Mouse (Mus musculus): ENCODE data around the gene Samd4. TPM values are rescaled to one million over a fixed set of nuclear protein-coding genes. Genes with fewer than 3 reads are reported as not detected.
A peak's percentile ranks its signal among the peaks of the same experiment; 100 is the strongest.

Samd4 gene
- polyA plus RNA-seq, 1 experiment from 2014 or later, result 5.8 TPM

GRCm38 (mm10) chr14:46982106-46982505 lies 99.5 kb downstream of the Samd4 start:
- Histone ChIP-seq H3K4me2 (no peak overlapping the region), H3K27me3 (no peaks in the 10 kb centered on the region), H3K4me1 (peaks cover 8% of the 10 kb centered on the region; the same call in 1 of the 2 replicates), H3K27ac (no peak overlapping the region), H3K4me3 (no peak overlapping the region), H3K9ac (no peak overlapping the region), H3K36me3 (ENCODE audit: poor library complexity, severe bottlenecking) (no peaks in the 10 kb centered on the region), H3K9me3 (replicated peaks) (no peaks in the 10 kb centered on the region)
- WGBS, result 66% methylated on average over 6 of the region's 6 CpGs
- ATAC-seq, result peak; percentile 50

GRCm38 (mm10) chr14:46984542-46985125 lies 102.0 kb downstream of the Samd4 start:
- no peak for ATAC-seq

GRCm38 (mm10) chr14:46989694-46990093 lies 107.0 kb downstream of the Samd4 start:
- 6% methylated on average over 4 of the region's 4 CpGs for WGBS
- H3K9me3 ChIP-seq (replicated peaks), result no peaks in the 10 kb centered on the region
- H3K4me3 ChIP-seq, result no peak overlapping the region
- H3K4me2 ChIP-seq, result peak overlapping the region; percentile 24
- no peaks in the 10 kb centered on the region for H3K27me3 ChIP-seq
- H3K27ac ChIP-seq, result peak overlapping the region; percentile 69
- no peaks in the 10 kb centered on the region for H3K36me3 ChIP-seq (ENCODE audit: poor library complexity, severe bottlenecking)
- peaks cover 23% of the 10 kb centered on the region for H3K4me1 ChIP-seq
- H3K9ac ChIP-seq, result no peak overlapping the region
- peak; percentile 93 for ATAC-seq

More at GRCm38 (mm10) chr14:46984542-46985125, 102.0 kb downstream of the Samd4 start:
- 51% methylated on average over 8 of the region's 8 CpGs for WGBS
- H3K9ac ChIP-seq, result no peak overlapping the region
- H3K4me1 ChIP-seq, result peaks cover 10% of the 10 kb centered on the region
- H3K4me2 ChIP-seq, result no peak overlapping the region
- no peaks in the 10 kb centered on the region for H3K9me3 ChIP-seq (replicated peaks)
- H3K36me3 ChIP-seq (ENCODE audit: poor library complexity, severe bottlenecking), result no peaks in the 10 kb centered on the region
- H3K27me3 ChIP-seq, result no peaks in the 10 kb centered on the region
- H3K4me3 ChIP-seq, result no peak overlapping the region
- H3K27ac ChIP-seq, result no peak overlapping the region

GRCm38 (mm10) chr14:46990450-46990849 lies 107.8 kb downstream of the Samd4 start:
- WGBS, result 75% methylated on average over 3 of the region's 3 CpGs
- H3K4me1 ChIP-seq, result peaks cover 23% of the 10 kb centered on the region
- ATAC-seq, result no peak

GRCm38 (mm10) chr14:46994704-46995103 lies 112.0 kb downstream of the Samd4 start:
- Histone ChIP-seq H3K27ac (no peak overlapping the region), H3K4me1 (peaks cover 24% of the 10 kb centered on the region), H3K27me3 (no peaks in the 10 kb centered on the region), H3K9me3 (replicated peaks) (no peaks in the 10 kb centered on the region), H3K4me2 (no peak overlapping the region), H3K36me3 (ENCODE audit: poor library complexity, severe bottlenecking) (no peaks in the 10 kb centered on the region), H3K4me3 (no peak overlapping the region), H3K9ac (no peak overlapping the region)
- ATAC-seq, result no peak
- 95% methylated on average over 7 of the region's 7 CpGs for whole genome bisulfite sequencing

More at GRCm38 (mm10) chr14:46990450-46990849, 107.8 kb downstream of the Samd4 start:
- Histone ChIP-seq H3K36me3 (ENCODE audit: poor library complexity, severe bottlenecking) (no peaks in the 10 kb centered on the region), H3K27ac (peak overlapping the region; percentile 69; the same call in 1 of the 2 replicates), H3K27me3 (no peaks in the 10 kb centered on the region), H3K4me2 (no peak overlapping the region), H3K9ac (no peak overlapping the region), H3K4me3 (no peak overlapping the region), H3K9me3 (replicated peaks) (no peaks in the 10 kb centered on the region)

- H3K36me3 ChIP-seq (ENCODE audit: poor library complexity, severe bottlenecking), result no peaks in the 10 kb centered on the region
- peaks cover 9% of the 10 kb centered on the region for H3K4me1 ChIP-seq
- no peak overlapping the region for H3K4me3 ChIP-seq
- WGBS, result 49% methylated on average over 9 of the region's 9 CpGs
- ATAC-seq, result peak; percentile 44
- no peak overlapping the region for H3K27ac ChIP-seq
- no peak overlapping the region for H3K4me2 ChIP-seq
- no peaks in the 10 kb centered on the region for H3K27me3 ChIP-seq
- no peaks in the 10 kb centered on the region for H3K9me3 ChIP-seq (replicated peaks)
- no peak overlapping the region for H3K9ac ChIP-seq
These were observed 116.8 kb downstream of the Samd4 start for GRCm38 (mm10) chr14:46999321-47000025.

- Histone ChIP-seq H3K4me2 (no peak overlapping the region), H3K27me3 (no peaks in the 10 kb centered on the region), H3K9ac (no peak overlapping the region), H3K36me3 (ENCODE audit: poor library complexity, severe bottlenecking) (no peaks in the 10 kb centered on the region), H3K9me3 (replicated peaks) (no peaks in the 10 kb centered on the region), H3K27ac (no peak overlapping the region), H3K4me1 (peaks cover 14% of the 10 kb centered on the region), H3K4me3 (no peak overlapping the region)
- WGBS, result 86% methylated on average over 10 of the region's 11 CpGs
- ATAC-seq, result no peak
These were observed 117.6 kb downstream of the Samd4 start for GRCm38 (mm10) chr14:47000096-47000736.

GRCm38 (mm10) chr14:47000786-47001761 lies 118.4 kb downstream of the Samd4 start:
- Histone ChIP-seq H3K9ac (no peak overlapping the region), H3K27me3 (no peaks in the 10 kb centered on the region), H3K4me2 (no peak overlapping the region), H3K27ac (no peak overlapping the region), H3K4me3 (no peak overlapping the region), H3K36me3 (ENCODE audit: poor library complexity, severe bottlenecking) (no peaks in the 10 kb centered on the region), H3K4me1 (peaks cover 14% of the 10 kb centered on the region), H3K9me3 (replicated peaks) (no peaks in the 10 kb centered on the region)
- 85% methylated on average over 24 of the region's 24 CpGs for WGBS
- peak; percentile 31; the same call in 1 of the 2 replicates for ATAC-seq

GRCm38 (mm10) chr14:47004161-47004560 lies 121.5 kb downstream of the Samd4 start:
- Histone ChIP-seq H3K4me1 (peaks cover 14% of the 10 kb centered on the region), H3K9ac (no peak overlapping the region), H3K27me3 (no peaks in the 10 kb centered on the region), H3K4me2 (no peak overlapping the region), H3K27ac (no peak overlapping the region), H3K9me3 (replicated peaks) (no peaks in the 10 kb centered on the region; the same call in 1 of the 2 replicates), H3K36me3 (ENCODE audit: poor library complexity, severe bottlenecking) (no peaks in the 10 kb centered on the region), H3K4me3 (no peak overlapping the region)
- no peak for ATAC-seq
- WGBS, result 30% methylated on average over 3 of the region's 3 CpGs

- H3K4me3 ChIP-seq, result no peak overlapping the region
- ATAC-seq, result peak; percentile 92
- H3K36me3 ChIP-seq (ENCODE audit: poor library complexity, severe bottlenecking), result no peaks in the 10 kb centered on the region
- WGBS, result 30% methylated on average over 18 of the region's 18 CpGs
- H3K4me2 ChIP-seq, result peak overlapping the region; percentile 13
- peak overlapping the region; percentile 72 for H3K27ac ChIP-seq
- H3K27me3 ChIP-seq, result no peaks in the 10 kb centered on the region
- H3K4me1 ChIP-seq, result peaks cover 24% of the 10 kb centered on the region
- no peaks in the 10 kb centered on the region; the same call in 1 of the 2 replicates for H3K9me3 ChIP-seq (replicated peaks)
- H3K9ac ChIP-seq, result no peak overlapping the region
These were observed 128.8 kb downstream of the Samd4 start for GRCm38 (mm10) chr14:47011171-47012139.

- ATAC-seq, result no peak
- H3K9me3 ChIP-seq (replicated peaks), result no peaks in the 10 kb centered on the region
- no peaks in the 10 kb centered on the region for H3K36me3 ChIP-seq (ENCODE audit: poor library complexity, severe bottlenecking)
- no peak overlapping the region for H3K9ac ChIP-seq
- WGBS, result 87% methylated on average over 3 of the region's 3 CpGs
- no peak overlapping the region for H3K27ac ChIP-seq
- H3K27me3 ChIP-seq, result no peaks in the 10 kb centered on the region
- peaks cover 22% of the 10 kb centered on the region for H3K4me1 ChIP-seq
- no peak overlapping the region for H3K4me2 ChIP-seq
- no peak overlapping the region for H3K4me3 ChIP-seq
These were observed 133.0 kb downstream of the Samd4 start for GRCm38 (mm10) chr14:47015618-47016017.
